Mouse (Mus musculus) G1E (cell line): ENCODE data around the gene Sugct. TPM values are rescaled to one million over a fixed set of nuclear protein-coding genes. Genes with fewer than 3 reads are reported as not detected.
A peak's percentile ranks its signal among the peaks of the same experiment; 100 is the strongest.

Experiments
- ATAC-seq: 2 replicates; pipeline ENCODE4 v1.8.0; 2016; ENCODE audit warnings: mild to moderate bottlenecking; ENCODE audit not compliant: insufficient number of reproducible peaks, poor library complexity, low FRiP score, severe bottlenecking; ENCODE audit errors: extremely low read depth
- DNase-seq: peaks from one replicate; pipeline ENCODE4 v3.0.0; 2012; ENCODE audit warnings: low spot score
- H3K27me3 ChIP-seq: 2 replicates; pipeline ENCODE4 v1.6.1; 2012; ENCODE audit warnings: mild to moderate bottlenecking, low read length, inconsistent platforms; ENCODE audit not compliant: insufficient read depth
- H3K36me3 ChIP-seq: replicated peaks from 2 replicates; pipeline ENCODE3; 2012; ENCODE audit warnings: mild to moderate bottlenecking, inconsistent platforms
- H3K4me1 ChIP-seq: 2 replicates; pipeline ENCODE4 v1.6.1; 2012; ENCODE audit warnings: low read depth, low read length, inconsistent platforms, mixed read lengths; ENCODE audit not compliant: insufficient read depth
- H3K4me3 ChIP-seq: 2 replicates; pipeline ENCODE4 v1.5.1; 2012; ENCODE audit warnings: low read depth, mild to moderate bottlenecking, inconsistent platforms, low read length, moderate library complexity, mixed read lengths
- H3K9me3 ChIP-seq: replicated peaks from 2 replicates; pipeline ENCODE4 v1.6.1; 2012; ENCODE audit warnings: inconsistent platforms
- CTCF ChIP-seq: IDR thresholded peaks from 2 replicates; pipeline ENCODE4 v1.5.1; 2012; ENCODE audit warnings: low read depth, low read length, inconsistent platforms, mixed read lengths
- GATA1 ChIP-seq: IDR thresholded peaks from 2 replicates; pipeline ENCODE4 v1.6.1; 2012; ENCODE audit warnings: borderline replicate concordance, low read length, inconsistent platforms, mixed read lengths
- GATA2 ChIP-seq: IDR thresholded peaks from 2 replicates; pipeline ENCODE4 v1.6.1; 2012; ENCODE audit warnings: low read depth, low read length, inconsistent platforms, borderline replicate concordance
- POLR2AphosphoS5 ChIP-seq: IDR thresholded peaks from 2 replicates; pipeline ENCODE4 v1.6.1; 2012; ENCODE audit warnings: low read depth, low read length, inconsistent platforms; ENCODE audit not compliant: insufficient replicate concordance
- TAL1 ChIP-seq: conservative IDR thresholded peaks from 2 replicates; pipeline ENCODE4 v1.6.1; 2012; ENCODE audit warnings: low read depth, low read length, inconsistent platforms, mixed read lengths
- polyA plus RNA-seq: library from polyadenylated mRNA; stranded (reverse); fragments of >175 nt; gene quantifications from 2 replicates; pipeline ENCODE4 v1.2.3, GENCODE M21; 2012
- total RNA-seq, 2 experiments: library from RNA; stranded (forward) in 1 of 2; stranded (reverse) in 1 of 2; fragments of 200-1000 nt in 1 of 2; fragments of >200 nt in 1 of 2; fragmentation: Nextera tagmentation in 1 of 2; gene quantifications; 2 replicates each; pipeline ENCODE4 v1.2.3; 2014 to 2017

Gene Sugct
- total RNA-seq (2014; fragmentation: Nextera tagmentation) (1.1 and 5.1 TPM in 2 replicates), total RNA-seq (2017) (3.5 and 4.8 TPM in 2 replicates), polyA plus RNA-seq (1.8 and 2.2 TPM in 2 replicates)

- H3K27me3 ChIP-seq: no peaks in the 10 kb centered on the region
- H3K4me1 ChIP-seq: peaks cover 17% of the 10 kb centered on the region
- H3K36me3 ChIP-seq: peaks cover 9% of the 10 kb centered on the region
- peak within 1 kb of the TSS; percentile 82 for H3K4me3 ChIP-seq
- TF ChIP-seq CTCF (no peak), GATA2 (no peak), GATA1 (no peak), TAL1 (no peak), POLR2AphosphoS5 (peak; percentile 26; the same call in 1 of the 2 replicates)
- peak; percentile 93 for ATAC-seq
- peak; percentile 91 for DNase-seq
- H3K9me3 ChIP-seq: no peaks in the 10 kb centered on the region
Observed at GRCm38 (mm10) chr13:17694911-17695699, at the start of gene Sugct, which contains the start of gene Mplkip. TSS of gene Sugct (minus strand) at chr13:17695553. TSS of gene Mplkip (plus strand) at chr13:17695192.

GRCm38 (mm10) chr13:17728798-17729197, 33.4 kb upstream of the Sugct start:
- ATAC-seq (no peak), DNase-seq (no peak)
- Histone ChIP-seq H3K4me1 (no peaks in the 10 kb centered on the region), H3K4me3 (no peak overlapping the region), H3K9me3 (no peaks in the 10 kb centered on the region), H3K36me3 (peaks cover 37% of the 10 kb centered on the region), H3K27me3 (no peaks in the 10 kb centered on the region)
- TF ChIP-seq GATA2 (no peak), POLR2AphosphoS5 (no peak), CTCF (no peak), TAL1 (no peak), GATA1 (no peak)

- no peak for DNase-seq
- H3K9me3 ChIP-seq: no peaks in the 10 kb centered on the region
- H3K27me3 ChIP-seq: no peaks in the 10 kb centered on the region
- no peaks in the 10 kb centered on the region for H3K4me1 ChIP-seq
- peaks cover 40% of the 10 kb centered on the region for H3K36me3 ChIP-seq
- no peak for TF ChIP-seq POLR2AphosphoS5
- TF ChIP-seq GATA2: no peak
- TF ChIP-seq GATA1: no peak
- no peak for TF ChIP-seq CTCF
- no peak for TF ChIP-seq TAL1
- ATAC-seq: no peak
- H3K4me3 ChIP-seq: no peak overlapping the region
Observed at GRCm38 (mm10) chr13:17727922-17728321, 32.6 kb upstream of the Sugct start.

GRCm38 (mm10) chr13:17717357-17717756, 22.0 kb upstream of the Sugct start:
- no peaks in the 10 kb centered on the region for H3K9me3 ChIP-seq
- peaks cover 30% of the 10 kb centered on the region for H3K4me1 ChIP-seq
- TF ChIP-seq POLR2AphosphoS5: no peak
- no peak for TF ChIP-seq CTCF
- no peak for TF ChIP-seq GATA1
- TF ChIP-seq GATA2: no peak
- TF ChIP-seq TAL1: no peak
- no peak overlapping the region for H3K4me3 ChIP-seq
- ATAC-seq: no peak
- no peaks in the 10 kb centered on the region for H3K27me3 ChIP-seq
- peaks cover 57% of the 10 kb centered on the region for H3K36me3 ChIP-seq
- DNase-seq: no peak

GRCm38 (mm10) chr13:17708784-17709311, 13.5 kb upstream of the Sugct start:
- ATAC-seq: no peak
- DNase-seq: no peak
- H3K27me3 ChIP-seq: no peaks in the 10 kb centered on the region
- H3K36me3 ChIP-seq: peaks cover 37% of the 10 kb centered on the region
- H3K4me3 ChIP-seq: no peak overlapping the region
- TF ChIP-seq GATA1: no peak
- TF ChIP-seq POLR2AphosphoS5: no peak
- no peak for TF ChIP-seq TAL1
- no peak for TF ChIP-seq GATA2
- no peak for TF ChIP-seq CTCF
- peaks cover 8% of the 10 kb centered on the region for H3K4me1 ChIP-seq
- no peaks in the 10 kb centered on the region for H3K9me3 ChIP-seq

- H3K27me3 ChIP-seq: no peaks in the 10 kb centered on the region
- TF ChIP-seq TAL1 (no peak), GATA1 (no peak), GATA2 (no peak), POLR2AphosphoS5 (no peak), CTCF (no peak)
- peaks cover 22% of the 10 kb centered on the region for H3K4me1 ChIP-seq
- DNase-seq (no peak), ATAC-seq (no peak)
- no peaks in the 10 kb centered on the region for H3K9me3 ChIP-seq
- no peak overlapping the region for H3K4me3 ChIP-seq
- H3K36me3 ChIP-seq: peaks cover 47% of the 10 kb centered on the region
Observed at GRCm38 (mm10) chr13:17705188-17705826, 10.0 kb upstream of the Sugct start.
